Mouse (Mus musculus): ENCODE data around the gene Oscar.

DNA sequence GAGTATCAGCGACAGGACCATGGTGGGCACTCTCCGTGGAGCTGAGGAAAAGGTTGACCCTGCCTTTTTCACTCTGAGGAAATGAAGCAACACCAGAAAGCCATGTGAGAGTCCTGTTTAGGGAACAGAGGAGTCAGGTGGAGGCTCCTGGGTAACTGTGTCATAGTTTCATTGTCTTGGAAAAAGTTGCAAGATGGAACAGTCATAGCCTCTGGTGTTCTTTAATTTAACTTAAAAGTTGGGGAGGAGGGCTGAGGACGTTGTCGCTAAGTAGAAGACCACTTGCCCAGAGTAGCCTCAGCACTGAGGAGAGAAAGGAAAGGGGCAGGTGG lies at the start of gene Oscar:
- TF ChIP-seq POLR2A (IDR thresholded peaks at IDR 0.05; ENCODE audit: borderline replicate concordance, extremely low read depth, low read depth, low read length) (no peak), CTCF (IDR thresholded peaks at IDR 0.05; ENCODE audit: insufficient read depth, low read length) (no peak)
